22 mouse cellular contexts compared by ENCODE assay signal in the genomic region with DNA sequence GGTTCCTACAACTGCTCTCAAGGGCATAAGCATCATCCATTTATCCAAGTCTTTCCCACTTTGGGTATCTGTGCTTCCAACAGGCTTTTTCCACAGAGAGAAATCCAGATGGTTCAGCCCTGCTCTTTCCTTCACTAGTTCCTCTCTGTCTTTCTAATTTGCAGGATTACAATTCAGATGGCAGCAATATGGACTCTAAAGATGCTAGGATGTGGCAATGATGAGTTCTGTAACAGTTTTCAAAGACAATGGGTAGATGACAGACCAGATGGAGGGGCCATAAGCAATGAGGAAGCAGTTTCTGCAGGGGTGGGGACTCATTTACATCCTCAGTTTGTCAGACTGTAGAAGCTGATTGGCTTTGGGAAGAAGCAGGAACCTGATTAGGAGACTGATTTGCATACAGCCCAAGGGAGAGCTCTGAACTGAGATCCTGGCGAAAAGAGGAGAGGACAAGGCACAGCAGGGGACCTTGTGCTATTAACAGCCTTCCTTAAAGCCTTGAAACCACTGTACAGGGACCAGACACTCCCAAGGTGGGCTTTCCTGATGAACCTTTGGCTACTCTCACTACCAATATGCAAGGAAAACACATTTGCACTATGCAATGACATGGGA.
DNase-seq lines count a peak whose midpoint lies in the region; TF ChIP-seq lines count a peak whose summit lies in the region.
"Had no signal": no experiment of that assay in that cellular context is flagged by ENCODE, and none has a peak within 500 bp of the region (broad histone marks: within the 10 kb centered on the region; RNA-seq: fewer than 3 reads in every experiment).

No protein-coding gene starts in this region.

- H3K9me3 ChIP-seq in ES-E14 (ENCODE audit: control insufficient read depth, insufficient read depth, low read depth, low read length) = no peaks in the 10 kb centered on the region
- H3K9me3 ChIP-seq: hindbrain, embryonic 10.5 days; limb, embryonic 15.5 days; midbrain, embryonic 13.5 days had no signal

- H3K9ac ChIP-seq in ES-E14 (ENCODE audit: insufficient read depth, low read depth, low read length, poor library complexity, severe bottlenecking) = no peak overlapping the region
- H3K9ac ChIP-seq: limb, embryonic 15.5 days; liver, embryonic 14.5 days; lung, embryonic 14.5 days; midbrain, embryonic 13.5 days had no signal

- peak; percentile 29 for DNase-seq in heart, adult 11 months
- no peak for DNase-seq in heart, postnatal 4 days
- DNase-seq in ES-E14 (ENCODE audit: low read depth, low spot score) = peak; percentile 38
- peak; percentile 59 for DNase-seq in brain, embryonic 14.5 days (ENCODE audit: low read depth)
- DNase-seq in layer of hippocampus, adult 9-11 months = peak; percentile 77
- DNase-seq in cerebellum, adult 11 months = no peak
- no peak for DNase-seq in thymus, postnatal 0 days (ENCODE audit: low spot score)
- DNase-seq: adrenal gland, adult 2 months; B cell, adult 2 months; cerebellum, adult 8-10 months; cerebellum, postnatal 36 days; gastrocnemius, postnatal 10 days; kidney, postnatal 36 days; lung, embryonic 14.5 days; lung, postnatal 36 days; thymus, postnatal 14 days had no signal

- in situ Hi-C loops in ES-E14 (cut with MboI; ENCODE audit: low sequenced_read_pairs in 2 of 2, unreplicated experiment in 2 of 2) = no loop called here

- no peak for TF ChIP-seq POLR2A in brain, embryonic 14.5 days (IDR thresholded peaks at IDR 0.05; ENCODE audit: borderline replicate concordance, extremely low read depth, insufficient read depth, insufficient read length, poor library complexity, severe bottlenecking)

- H3K4me1 ChIP-seq in ES-E14 (ENCODE audit: control insufficient read depth in 2 of 2, insufficient read depth in 2 of 2, low read length in 2 of 2, poor library complexity in 1 of 2) = no peaks in the 10 kb centered on the region
- H3K4me1 ChIP-seq: hindbrain, embryonic 10.5 days; limb, embryonic 15.5 days; megakaryocyte, embryonic 14.5 days had no signal

- no peak overlapping the region for H3K27ac ChIP-seq in ES-E14 (ENCODE audit: insufficient read depth, low read depth, low read length, poor library complexity, severe bottlenecking)
- H3K27ac ChIP-seq: hindbrain, embryonic 10.5 days; hindbrain, postnatal 0 days; limb, embryonic 15.5 days; liver, embryonic 14.5 days; midbrain, embryonic 13.5 days had no signal

- no peak for TF ChIP-seq CTCF in brain, embryonic 14.5 days (IDR thresholded peaks at IDR 0.05; ENCODE audit: borderline replicate concordance, extremely low read depth, insufficient read depth, insufficient read length)

- no peaks in the 10 kb centered on the region for H3K36me3 ChIP-seq in ES-E14 (ENCODE audit: control insufficient read depth, insufficient read depth, low read length, poor library complexity, severe bottlenecking)
- H3K36me3 ChIP-seq: hindbrain, embryonic 10.5 days; limb, embryonic 15.5 days; midbrain, embryonic 13.5 days had no signal

- no peak overlapping the region for H3K4me3 ChIP-seq in ES-E14 (ENCODE audit: insufficient read depth in 1 of 2, low read depth in 1 of 2, low read length in 2 of 2, poor library complexity in 1 of 2, severe bottlenecking in 1 of 2)
- H3K4me3 ChIP-seq: hindbrain, embryonic 10.5 days; limb, embryonic 15.5 days; megakaryocyte, embryonic 14.5 days; midbrain, embryonic 13.5 days had no signal

TF ChIP-seq in ES-E14, 5 proteins besides CTCF, POLR2A, EP300 and RAD21:
- TF ChIP-seq MAFK (IDR thresholded peaks at IDR 0.05; ENCODE audit: insufficient read depth, low read depth, low read length) (no peak), ZNF384 (IDR thresholded peaks at IDR 0.05; ENCODE audit: low read depth, low read length) (no peak), HCFC1 (IDR thresholded peaks at IDR 0.05; ENCODE audit: borderline replicate concordance, insufficient read depth, low read length) (no peak), CHD2 (IDR thresholded peaks at IDR 0.05; ENCODE audit: low read depth, low read length) (no peak), ZC3H11A (IDR thresholded peaks at IDR 0.05; ENCODE audit: borderline replicate concordance, low read depth, low read length) (no peak)

Comparison
In these comparisons a context has a peak if more than half of its experiments do, and no peak if none do; other contexts are left out.
1. DNase-seq: peak in heart, adult 11 months (single experiment), ES-E14 (single experiment), brain, embryonic 14.5 days (single experiment) and layer of hippocampus, adult 9-11 months (single experiment); none in heart, postnatal 4 days (single experiment), cerebellum, adult 11 months (single experiment) and thymus, postnatal 0 days (single experiment).